Mouse (Mus musculus) layer of hippocampus, adult 18-20 months (tissue): Measurements from ENCODE around the gene Ror1. TPM values are rescaled to one million over a fixed set of nuclear protein-coding genes. Genes with fewer than 3 reads are reported as not detected.

Experiments
- DNase-seq, 2 experiments: peaks; one replicate each; pipeline ENCODE4 v3.0.0; 2022; ENCODE audit warnings: low spot score in 2 of 2
- total RNA-seq, 2 experiments: library from RNA; stranded (reverse); gene quantifications; 2 replicates each; pipeline ENCODE4 v1.2.3; 2021

Ror1 gene
- total RNA-seq, 2 experiments from 2014 or later: 5.6 to 5.7 TPM

DNA sequence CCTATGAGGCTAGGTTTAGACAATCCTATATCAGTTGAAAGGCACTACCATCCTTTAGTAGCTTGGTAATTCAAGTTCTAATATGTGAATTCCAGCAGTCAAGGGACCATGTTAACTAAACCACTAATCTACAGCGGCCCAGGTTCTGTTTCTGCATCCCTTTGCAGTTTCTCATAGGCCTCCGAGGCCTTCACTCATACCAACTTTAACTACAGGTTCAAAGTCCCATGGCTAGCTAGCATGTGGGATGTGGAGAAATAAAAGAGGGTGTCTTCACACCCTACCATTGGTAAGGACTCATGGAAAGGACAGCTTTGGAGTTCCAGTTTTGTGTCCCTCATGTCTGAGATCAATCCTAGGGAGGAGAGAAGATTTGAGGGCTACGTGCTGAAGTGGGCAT, 60.1 kb downstream of the Ror1 start:
- DNase-seq: no peak

DNA sequence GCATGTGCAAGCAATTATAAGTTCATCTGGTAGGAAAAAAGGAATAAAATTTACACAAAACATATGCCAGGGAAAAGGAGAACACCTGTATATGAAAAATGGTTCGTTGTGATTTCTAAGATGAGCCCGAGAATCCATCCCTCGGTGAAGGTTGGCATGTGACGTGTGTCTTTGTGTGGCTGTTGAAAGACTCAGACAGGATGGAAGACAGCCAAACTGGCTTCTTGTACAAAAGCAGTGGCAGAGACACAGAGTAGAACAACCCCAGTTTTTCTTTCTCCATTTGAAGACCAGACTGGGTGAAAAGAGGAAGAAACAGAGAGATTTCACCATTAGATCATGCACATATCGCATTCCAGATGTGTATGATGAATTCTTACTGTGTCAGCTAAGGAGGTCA, 62.8 kb downstream of the Ror1 start:
- peak in 1 of 2 experiments; percentile 19 for DNase-seq

DNA sequence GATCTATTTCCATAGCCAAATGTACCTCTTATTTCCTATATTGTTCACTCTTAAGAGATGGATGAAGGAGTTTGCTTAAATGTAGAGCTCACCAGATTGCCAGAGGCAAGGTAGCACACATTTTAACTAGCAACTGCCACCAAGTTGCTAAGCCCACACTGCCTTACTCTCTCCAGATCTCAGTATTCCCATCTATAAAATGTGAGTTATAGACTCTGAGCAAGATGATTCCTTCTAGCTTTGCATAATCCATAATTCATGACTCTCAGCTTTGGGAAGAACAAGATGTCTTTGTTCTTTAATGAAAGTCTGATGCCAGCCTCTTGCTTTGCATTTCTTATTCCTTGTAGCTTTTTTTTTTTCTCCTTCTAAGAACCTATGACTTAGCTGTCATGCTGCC, 64.6 kb downstream of the Ror1 start:
- peak in 1 of 2 experiments; percentile 37 for DNase-seq

DNA sequence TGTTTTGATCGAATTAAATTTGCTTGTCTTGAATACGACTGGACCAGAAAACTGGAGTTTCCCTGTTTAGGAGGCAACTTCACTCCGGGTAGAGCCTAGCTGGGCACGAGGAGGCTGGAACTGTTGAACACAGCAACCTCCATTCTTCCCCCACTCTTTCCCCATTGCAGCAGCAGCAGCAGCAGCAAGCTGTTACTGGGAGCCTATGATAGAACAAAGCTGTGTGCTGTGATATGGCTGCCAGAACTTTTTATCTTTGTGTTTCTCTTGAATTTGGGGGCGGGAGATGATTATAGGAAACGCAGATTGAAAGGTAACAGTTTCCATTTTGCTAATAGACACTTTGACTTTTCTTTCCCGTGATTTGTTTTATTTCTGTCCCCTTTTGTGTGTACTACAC, 70.2 kb downstream of the Ror1 start:
- peak; percentile 32 to 49 for DNase-seq

DNA sequence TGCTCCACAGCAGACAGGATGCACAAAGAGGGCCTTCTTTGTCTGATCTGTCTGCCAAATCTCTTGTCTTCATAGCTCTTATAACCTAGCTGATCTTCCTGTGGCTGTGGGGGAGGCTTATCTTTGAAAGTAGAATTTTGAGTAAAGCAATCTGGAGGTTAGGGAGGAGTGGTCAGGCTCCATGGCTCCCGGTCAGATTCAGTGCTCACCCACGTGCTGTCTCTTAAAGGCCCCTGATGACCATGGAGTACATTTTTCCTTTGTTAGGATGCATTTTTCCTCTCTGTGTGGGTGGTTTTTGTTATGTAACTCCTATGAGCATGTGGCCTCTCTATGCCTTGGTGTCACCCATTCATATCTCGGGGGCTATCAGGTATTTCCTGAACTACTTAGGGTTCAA, 71.3 kb downstream of the Ror1 start:
- DNase-seq: no peak

DNA sequence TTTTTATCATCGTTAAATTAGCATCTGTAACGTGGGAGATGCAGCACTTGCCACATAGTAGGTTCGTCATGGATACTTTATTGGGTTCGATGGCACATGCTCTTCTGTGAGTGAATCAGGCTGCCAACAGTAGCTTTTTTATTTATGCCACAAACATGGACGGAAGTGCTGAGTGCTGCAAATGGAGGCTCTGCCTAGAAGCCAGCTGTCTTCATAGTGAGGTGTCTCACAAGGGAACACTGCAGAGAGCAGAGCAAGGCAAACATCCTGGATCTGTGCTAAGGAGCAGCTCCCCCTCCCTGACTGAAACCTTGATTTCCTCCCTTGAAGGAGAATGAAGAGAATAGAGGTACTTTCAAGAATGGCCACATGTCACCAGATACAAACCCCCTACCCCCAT, 74.1 kb downstream of the Ror1 start:
- DNase-seq: peak in 1 of 2 experiments; percentile 59

DNA sequence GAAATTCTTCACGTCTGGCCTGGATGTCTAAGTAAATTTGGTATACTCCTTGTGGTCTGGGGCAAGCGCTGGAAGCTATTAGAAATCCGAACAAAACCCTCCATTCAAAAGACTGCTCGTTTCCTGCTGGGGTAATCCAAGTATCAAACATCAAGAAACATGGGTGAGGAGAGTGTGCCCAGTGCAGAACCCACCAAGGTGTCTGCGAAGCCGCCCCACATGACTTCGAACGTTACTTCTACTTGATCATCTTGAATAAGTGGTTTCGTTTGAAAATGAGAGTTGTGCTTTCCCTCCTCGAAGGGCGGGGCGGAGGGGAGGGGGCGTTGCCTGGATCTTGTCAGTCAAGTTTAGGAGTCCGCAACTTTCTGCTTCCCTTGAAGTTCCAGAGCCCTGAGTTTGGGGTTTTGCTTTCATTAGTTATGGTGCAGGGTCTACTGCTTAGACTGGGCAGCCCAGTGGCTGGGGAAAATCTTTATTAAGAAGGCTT, 74.6 kb downstream of the Ror1 start:
- DNase-seq: no peak

DNA sequence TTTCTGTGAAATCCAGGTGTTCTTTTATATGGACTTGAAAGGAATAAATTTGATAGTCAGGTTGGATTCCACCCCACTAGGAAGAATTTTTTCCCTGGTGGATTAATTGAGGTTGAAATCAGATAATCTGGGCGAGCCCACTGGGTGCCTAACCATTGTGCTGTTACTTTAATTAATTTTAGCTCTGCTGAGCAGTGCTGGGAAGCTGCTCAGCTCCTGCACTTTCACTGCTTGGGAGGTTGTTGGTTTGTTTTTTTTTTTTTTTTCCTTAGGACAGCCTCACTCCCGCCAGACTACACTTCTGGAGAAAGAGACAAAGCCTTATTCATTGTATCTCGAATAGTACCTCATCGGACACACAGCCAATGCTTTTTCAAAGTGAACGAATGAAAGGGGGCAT, 75.2 kb downstream of the Ror1 start:
- no peak for DNase-seq

DNA sequence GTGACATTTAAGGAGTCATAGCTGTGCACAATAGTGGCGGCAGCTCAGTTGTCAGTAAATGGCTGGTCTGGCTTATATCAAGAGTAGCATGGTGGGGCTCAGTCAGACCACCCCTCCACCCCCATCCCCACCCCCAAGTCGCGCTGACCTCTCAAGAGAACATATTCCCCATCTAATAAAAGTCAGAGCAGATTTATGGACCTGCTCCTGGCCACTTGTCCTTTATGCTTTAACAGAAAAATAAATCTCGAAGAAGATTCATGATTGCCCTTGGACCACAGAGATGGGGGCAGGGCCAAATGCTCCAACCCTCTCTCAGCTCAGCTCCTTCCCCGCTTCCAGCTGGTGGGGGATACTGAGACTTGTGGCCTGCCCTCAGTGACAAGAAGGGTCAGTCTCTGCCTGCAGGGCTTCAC, 75.9 kb downstream of the Ror1 start:
- DNase-seq: no peak

DNA sequence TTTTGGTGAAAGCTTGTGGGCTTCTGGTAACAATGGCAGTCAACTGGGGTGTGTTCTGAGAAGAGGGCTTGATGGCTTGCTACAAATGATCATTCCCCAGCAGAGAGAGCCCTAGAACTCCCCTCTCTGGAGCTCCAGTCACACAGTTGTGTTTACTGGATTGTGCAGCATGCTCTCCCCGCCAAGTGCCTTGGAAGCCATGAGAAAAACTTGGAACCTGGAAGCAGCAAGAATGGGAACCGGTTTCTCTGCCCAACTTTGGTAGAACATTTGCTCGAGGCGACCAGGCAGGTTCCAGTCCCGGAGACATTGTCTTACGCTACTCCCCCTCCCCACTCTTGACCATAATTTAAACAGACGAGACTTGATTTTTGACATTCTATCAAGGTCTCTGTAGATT, 80.0 kb downstream of the Ror1 start:
- DNase-seq: no peak

DNA sequence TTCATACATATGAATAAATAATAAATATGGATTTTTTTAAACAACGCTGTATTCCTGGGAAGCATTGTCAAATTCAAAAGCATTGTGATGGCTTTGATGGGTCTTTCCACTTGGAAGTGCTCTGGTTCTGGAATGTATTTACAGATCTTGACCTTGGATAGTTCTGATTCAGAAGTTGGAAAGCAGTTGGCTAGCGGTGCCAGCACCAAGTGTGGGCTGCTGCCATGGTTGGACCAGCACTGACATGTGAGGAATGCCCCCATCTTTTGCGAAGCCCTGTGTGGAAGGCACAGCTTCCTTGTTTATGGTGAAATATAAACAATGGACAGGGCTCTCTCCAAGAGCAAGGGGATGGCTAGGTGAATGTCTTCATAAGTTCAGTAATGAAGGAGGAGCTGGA, 82.7 kb downstream of the Ror1 start:
- DNase-seq: no peak

DNA sequence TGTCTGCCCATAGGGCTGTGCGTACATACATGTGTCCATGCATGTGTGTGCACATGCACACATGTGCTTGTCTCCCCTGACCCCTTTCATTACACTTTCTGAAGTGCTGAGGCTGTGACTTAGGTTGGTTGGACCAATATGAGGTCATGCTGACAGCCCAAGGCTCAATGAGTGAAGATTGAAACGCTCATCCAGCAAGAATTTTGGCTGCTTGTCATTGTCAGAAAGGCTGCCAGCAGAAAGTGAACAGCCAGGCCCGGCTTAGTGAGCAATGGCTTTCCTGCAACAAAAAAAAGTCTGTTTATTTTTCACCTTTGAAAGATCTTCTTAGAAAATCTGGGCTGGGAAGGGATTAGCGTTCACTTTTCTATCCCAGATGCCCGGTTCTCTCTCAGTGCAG, 86.1 kb downstream of the Ror1 start:
- peak in 1 of 2 experiments; percentile 25 for DNase-seq

DNA sequence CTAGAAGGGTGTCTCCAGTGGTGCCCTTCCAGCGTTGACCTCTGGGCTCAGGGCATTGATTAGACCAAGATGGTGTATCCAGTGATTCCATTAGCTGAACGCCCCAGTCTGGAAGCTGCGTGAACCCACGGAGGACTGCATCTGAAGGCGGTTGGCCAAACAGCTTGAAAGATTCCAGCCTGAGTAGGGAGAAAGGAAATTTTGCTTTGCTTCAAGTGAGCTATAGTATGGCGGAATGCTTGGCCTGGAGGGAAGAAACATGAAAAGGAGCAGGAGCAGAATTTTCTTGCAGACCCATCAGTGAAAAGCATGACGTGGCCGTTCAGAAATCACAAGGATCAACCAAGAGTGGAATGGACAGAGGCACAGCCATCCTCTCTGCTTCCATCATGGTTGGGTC, 91.2 kb downstream of the Ror1 start:
- DNase-seq: no peak

DNA sequence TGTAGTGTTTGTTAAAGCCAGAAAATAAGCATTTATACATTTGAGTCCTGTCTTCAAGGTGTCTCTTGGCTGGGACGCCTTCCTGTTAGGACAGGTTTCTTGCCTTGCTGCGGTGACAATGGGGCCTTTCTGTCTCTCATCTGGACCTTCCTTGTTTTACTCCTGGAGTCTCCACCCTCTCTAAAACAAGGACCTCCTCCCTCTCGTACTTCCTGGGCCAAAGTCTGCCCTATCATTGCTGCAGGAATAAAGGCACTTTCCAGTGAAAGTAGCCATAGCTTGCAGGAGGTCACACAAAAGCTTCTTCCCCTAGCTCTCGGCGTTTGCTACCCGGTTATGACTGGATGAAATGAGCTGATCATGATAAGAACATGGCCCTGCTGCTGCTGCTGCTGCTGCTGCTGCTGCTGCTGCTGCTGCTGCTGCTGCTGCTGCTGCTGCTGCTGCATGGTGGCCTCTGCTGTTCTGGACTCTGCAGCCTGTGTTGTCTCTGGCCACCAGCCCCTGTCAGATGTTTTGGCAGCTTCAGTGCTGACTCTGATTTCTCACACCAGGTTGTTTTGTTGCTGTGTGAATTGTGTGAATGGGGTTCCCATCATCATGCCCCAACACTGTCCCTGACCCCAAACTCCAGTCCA, 92.1 kb downstream of the Ror1 start:
- no peak for DNase-seq

DNA sequence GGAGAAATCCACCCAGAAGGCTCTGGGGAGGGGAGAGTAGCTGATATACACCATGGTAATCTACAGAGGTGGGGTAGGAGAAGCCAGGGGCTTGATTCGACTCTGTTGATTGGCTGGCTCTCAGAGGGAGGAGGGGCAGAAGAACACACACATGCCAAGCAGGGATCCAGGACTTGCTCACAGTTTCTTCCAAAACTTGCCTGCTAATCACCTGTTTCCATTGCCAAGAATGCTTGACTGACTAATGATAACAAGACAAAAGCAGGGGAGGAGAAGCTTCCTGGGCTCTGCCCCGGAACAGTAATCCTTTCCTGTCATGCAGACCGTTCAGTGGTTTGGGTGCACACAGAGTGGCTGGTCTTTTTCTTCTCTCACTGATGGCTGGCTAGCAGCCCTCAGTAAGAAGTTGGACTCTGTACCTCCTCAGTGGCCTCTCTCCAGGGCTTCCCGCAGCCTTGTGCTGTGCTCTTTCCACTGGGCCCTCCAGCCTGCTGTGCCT, 92.7 kb downstream of the Ror1 start:
- no peak for DNase-seq

DNA sequence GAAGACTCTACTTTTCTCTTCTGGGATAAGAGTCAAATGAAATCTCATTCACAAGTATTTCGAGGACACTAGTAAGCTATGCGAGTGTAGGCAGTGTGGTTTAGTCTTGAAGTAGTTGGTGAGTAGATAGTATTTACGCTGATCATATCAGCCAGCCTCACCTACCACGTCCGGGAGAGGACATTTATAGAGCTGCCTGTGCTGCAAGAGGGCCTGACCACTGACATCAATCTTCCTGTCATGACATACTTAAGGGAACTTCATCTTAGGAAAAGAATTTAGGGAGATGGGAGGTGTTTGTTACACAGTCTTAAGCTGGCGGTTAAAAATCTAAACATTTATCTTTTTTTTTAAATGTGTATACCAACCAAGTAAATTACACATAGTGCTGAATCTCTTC, 95.9 kb downstream of the Ror1 start:
- no peak for DNase-seq

DNA sequence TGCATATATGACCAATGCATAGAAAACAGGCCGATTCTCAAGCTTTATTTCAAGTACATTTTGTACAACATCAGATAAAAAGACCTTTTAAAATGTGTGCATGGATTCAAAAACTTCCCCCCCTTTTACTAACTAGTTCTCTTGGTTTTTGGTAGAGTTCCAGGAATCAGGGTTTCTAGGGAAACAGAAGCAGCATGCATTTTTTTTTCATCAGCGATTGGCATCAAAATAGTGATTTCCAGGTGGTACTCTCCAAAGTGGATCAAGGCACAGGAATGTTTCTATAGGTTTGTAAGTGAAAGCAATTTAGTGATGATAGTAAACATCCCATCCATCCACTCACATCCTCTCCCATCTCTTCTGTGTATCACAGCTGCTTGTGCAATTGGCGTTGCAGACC, 98.5 kb downstream of the Ror1 start:
- peak in 1 of 2 experiments; percentile 50 for DNase-seq

DNA sequence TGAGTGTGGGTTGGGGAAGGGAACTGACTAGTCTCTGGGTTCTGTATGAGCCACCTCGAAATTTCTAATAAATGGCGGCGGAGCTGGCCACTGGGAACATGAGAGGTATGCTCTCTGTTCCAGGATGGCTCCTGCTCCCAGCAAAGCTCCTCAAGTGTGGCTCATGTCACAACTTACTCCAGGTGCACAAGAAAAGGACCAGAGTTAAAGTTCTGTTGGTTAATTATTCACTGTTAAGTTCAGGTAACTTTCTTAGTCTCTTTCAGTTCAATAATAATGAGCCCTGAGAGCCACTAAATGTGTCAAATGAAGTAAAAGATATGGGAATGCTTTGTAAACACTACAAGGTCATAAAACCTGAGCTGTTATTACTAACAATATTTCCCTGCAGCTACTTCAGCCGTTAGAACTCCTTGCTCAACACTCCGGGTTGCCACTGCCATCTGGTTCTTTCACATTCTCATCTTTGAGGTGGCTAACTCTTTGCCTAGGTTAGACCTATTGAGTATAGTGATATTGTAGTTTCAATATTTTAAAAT, 100.7 kb downstream of the Ror1 start:
- no peak for DNase-seq

DNA sequence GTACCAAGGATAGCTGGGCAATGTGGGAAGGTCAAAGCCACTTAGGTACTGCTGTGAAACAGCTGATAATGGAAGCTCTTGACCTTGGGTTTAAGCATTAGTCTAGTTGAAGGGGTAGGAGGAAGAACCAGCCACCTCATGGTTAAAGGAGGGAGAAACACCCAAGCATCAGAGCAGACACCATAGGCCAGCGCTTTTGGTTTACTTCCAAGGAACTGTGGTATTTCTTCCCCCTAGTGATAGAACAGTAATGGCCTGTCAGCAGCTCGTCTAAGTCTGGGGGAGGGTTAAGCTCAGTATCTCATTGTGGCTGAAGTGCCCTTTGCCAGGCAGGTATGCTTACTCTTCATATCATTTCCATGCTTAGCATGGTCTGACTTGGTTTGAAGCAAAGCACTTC, 102.7 kb downstream of the Ror1 start:
- no peak for DNase-seq

DNA sequence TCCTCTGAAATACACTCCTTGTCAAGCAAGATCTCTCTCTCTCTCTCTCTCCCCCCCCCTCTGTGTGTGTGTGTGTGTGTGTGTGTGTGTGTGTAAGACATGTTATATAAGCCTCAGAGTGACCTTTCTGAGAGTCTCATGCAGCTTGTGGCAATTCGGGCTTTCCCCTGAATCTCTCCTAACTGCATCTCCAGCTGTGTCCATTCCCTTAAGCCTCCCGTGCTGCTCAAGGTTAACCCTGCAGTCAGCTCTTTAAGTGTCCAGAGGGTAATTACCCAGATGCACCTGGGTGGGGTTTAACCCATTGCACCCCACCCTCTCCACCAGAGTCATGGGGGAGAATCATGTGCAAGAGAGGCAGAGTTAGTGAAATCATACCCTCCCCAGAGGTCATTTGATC, 105.7 kb downstream of the Ror1 start:
- DNase-seq: no peak

DNA sequence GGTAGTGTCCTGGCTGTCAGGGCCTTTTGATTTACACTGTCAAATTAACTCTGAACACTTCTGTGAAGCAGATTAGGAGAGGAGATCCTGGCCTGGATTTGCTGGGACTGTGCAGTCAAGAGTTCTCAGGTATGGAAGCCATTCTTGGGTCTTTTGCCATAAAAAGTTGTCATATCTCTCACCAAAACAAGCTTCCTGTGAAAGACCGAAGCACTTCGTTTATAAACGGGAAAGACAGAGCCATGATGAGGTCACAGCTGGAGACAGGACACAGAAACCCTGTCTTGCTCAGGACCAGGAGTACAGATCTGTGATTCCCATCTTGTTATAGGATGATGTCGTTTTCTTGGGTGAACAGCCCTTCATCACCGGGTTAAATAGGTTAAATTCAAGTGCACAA, 107.5 kb downstream of the Ror1 start:
- DNase-seq: no peak

DNA sequence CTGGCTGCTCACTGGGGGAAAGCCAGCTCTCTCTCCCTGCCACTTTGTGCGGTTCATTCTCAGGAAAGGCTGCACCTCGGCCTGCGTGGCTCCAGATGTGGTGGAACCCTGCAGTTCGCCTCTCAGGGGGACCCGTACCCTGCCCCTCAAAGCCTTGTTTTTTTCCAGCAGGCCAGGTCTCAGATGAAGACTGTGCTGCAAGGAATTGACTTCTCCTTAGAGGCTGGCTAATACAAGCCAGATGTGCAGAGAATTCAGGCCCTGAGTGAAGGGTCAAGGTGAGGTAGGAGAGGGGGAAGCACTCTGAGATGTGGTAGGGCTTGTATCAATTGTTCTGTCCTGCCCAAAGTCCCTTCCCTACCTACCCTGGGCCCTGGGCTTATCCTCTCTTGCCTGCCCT, 108.1 kb downstream of the Ror1 start:
- no peak for DNase-seq

DNA sequence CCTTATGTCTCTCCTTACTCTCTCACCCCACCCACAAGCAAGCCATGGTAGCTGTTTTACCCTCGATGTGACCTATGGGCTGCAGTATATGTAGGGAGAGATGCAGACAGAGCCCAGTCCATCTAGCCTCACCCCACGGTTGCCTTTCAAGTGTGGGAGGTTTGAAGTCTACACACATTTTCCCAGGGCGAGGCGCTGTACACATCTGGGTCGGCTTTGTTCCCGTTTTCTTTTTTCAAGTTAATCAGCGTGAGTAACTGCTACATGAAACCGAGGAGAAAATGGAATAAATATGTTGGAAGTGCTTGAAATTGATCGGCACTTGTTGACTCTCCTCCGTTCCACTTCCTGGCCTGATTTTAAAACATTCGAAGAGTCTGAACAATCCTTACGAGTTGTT, 108.8 kb downstream of the Ror1 start:
- DNase-seq: no peak
